Mouse (Mus musculus) thymus, adult 18-20 months (tissue): Measurements from ENCODE around the gene Tusc2.
"Not testable (repeated sequence)": the region's sequence is repeated elsewhere in the genome, so short reads cannot be mapped to it uniquely, and the experiment has no call there.

Experiments
- DNase-seq, 2 experiments: peaks; one replicate each; pipeline ENCODE4 v3.0.0; 2022; ENCODE audit warnings: mixed read lengths in 2 of 2

Gene Tusc2

DNA sequence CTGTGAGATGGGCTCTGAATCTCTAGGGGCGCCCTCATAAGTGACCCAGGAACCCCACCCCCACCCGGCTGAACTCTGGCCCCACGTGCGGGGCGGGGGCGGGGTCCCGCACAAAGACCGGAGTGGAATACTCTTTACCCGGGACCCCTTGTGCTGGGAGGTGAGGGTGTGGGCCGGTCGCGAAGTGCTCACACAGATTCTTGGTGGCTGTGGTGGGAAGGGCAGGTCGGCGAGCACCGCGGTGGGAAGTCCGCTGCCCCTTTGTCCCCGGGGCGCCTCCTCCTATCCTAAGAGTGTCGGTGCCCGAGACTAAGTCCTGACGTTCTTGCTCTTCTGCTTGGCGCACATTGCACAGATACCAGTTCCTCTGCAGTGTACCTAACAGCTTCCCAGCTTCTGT, 6.2 kb downstream of the Tusc2 start:
- DNase-seq: no peak

DNA sequence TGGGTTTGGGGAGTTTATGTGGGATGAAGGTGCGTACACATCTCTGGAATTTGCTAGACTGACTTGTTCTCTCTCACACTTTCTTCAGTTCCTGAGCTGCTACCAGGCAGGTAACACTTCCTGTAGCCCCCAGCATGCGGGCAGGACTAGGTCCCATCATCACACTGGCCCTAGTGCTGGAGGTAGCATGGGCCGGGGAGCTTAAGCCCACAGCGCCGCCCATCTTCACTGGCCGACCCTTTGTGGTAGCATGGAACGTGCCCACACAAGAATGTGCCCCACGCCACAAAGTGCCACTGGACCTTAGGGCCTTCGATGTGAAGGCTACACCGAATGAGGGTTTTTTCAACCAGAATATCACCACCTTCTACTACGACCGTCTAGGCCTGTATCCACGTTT, 7.0 kb downstream of the Tusc2 start:
- DNase-seq: no peak

DNA sequence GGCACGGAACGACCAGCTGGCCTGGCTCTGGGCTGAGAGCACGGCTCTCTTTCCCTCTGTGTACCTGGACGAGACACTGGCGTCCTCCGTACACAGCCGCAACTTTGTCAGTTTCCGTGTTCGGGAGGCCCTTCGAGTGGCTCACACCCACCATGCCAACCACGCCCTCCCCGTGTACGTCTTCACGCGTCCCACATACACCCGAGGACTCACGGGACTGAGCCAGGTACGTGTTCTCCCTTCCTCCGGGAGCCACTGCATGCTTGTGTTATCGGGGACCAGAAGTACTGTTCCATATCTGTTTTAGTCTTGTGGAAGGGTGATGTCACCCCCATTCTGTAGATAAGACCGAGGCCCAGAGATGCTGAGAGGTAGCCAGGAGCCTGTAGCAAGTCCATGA, 7.8 kb downstream of the Tusc2 start:
- no peak for DNase-seq

DNA sequence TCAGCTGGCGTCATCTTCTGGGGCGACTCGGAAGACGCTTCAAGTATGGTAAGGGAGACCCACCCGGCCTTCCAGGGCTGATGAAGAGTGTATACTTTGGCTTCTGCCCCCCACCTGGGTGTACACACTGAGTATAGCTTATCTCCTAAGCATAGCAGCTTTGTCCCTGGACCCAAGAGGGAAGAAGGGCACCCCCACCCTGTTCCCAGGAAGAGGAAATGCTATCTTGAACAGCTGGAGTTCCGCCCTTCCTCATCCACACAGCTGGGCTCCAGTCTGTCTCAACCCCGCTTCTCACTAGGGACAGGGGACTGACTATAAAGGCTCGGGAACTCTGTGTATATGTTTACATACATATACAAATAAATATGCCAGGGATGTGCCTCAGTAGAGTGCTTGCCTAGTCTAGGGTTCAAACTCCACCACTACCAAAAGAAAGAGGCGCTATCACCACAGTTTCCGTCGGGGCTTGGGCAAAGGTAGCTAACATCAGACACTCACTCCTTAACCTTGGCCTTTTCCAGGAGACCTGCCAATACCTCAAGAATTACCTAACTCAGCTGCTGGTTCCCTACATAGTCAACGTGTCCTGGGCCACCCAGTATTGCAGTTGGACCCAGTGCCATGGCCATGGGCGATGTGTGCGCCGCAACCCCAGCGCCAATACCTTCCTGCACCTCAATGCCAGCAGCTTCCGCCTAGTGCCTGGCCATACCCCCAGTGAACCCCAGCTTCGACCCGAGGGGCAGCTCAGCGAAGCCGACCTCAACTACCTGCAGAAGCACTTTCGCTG, 8.7 kb downstream of the Tusc2 start:
- no peak for DNase-seq

DNA sequence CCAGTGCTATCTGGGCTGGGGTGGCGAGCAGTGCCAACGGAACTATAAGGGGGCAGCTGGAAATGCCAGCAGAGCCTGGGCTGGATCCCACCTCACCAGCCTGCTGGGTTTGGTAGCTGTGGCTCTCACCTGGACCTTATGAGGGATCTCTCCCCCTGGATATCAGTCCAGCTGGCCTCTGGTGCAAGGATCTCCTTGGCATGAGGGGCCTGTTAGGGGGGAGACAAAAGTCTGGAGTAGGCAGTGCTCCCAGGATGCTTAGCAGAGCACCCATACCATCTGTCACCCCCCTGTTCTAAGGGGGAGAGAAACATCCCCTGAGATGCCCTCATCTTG, 9.2 kb downstream of the Tusc2 start:
- no peak for DNase-seq

DNA sequence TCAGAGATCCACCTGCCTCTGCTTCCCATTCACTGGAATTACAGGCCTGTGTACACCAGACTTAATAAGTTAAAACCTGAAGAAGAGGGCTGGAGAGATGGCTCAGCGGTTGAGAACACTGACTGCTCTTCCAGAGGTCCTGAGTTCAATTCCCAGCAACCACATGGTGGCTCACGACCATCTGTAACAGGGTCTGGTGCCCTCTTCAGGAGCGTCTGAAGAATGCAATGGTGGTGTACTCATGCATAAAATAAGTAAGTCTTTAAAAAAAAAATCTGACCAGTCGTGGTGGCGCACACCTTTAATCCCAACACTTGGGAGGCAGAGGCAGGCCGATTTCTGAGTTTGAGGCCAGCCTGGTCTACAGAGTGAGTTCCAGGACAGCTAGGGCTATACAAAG, 10.7 kb downstream of the Tusc2 start:
- DNase-seq: not testable (repeated sequence)

DNA sequence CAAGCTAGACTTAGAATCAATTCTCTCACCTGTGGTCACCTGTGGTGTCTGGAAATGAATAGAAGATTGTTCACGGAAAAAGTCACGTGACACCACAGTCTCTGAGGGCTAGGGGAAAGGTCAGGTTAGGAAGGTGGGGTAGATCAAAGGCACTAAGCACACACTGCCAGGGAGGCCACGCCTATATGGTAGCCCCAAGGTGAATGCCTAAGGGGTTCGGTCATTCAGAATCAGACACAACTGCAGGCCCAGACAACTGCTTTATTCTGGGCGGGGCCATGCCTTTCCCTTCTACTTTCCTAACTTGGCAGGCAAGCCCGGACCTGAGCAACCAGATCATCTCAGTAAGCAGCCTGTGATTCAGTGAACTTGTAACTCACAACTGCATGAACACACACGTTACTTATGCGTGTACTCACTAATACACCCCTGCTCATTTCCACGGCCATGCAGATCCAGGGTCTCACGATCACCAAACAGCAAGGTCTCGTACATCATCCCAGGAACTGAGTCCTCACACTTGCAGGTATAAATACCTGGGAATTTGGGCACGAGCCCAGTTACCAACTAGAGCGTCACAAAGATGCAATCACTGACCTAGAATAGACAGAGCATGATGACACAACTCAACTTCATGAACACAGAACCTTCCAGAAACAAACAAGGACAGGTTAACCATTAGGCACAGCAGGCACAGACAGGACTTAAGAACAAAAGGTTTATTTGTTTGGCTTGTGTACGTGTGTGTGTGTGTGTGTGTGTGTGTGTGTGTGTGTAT, 12.7 kb downstream of the Tusc2 start:
- no peak for DNase-seq

DNA sequence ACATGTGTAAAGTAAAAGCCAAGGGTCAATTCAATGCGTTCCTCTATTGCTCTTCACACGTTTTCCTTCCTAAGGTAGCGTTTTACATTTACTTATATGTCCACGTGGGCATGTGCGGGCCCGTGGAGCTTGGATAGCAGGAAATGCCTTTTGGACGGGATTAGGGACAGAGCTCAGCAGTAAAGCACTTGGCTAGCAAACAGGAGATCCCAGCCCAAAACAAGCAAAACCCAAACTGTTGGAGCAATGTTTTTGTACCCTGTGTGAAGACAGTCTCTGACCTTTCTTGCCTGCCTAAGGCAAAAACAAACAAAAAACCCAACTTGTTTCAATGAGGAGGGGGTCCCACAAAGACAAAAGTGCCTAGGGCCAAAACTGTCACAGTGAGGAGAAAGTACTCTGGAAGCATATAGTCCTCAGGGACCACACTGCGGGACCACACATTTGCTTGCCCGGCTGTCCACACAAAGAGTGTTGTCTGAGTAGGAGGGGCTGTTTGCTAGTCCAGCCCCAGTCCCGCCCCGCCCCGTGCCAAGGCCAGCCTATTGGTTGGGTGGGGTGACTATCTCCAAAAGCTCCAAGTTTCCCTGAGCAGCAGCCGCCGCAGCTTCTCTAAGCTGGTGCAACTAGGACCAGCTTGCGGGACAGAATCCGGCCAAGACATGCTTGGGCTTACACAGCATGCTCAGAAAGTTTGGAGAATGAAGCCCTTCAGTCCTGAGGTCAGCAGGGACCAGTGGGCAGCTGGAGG, 13.5 kb downstream of the Tusc2 start, which contains the start of gene Hyal1:
Gene Hyal1 (plus strand): TSS at position 571 of the 751 bp plus-strand sequence.
- no peak for DNase-seq

DNA sequence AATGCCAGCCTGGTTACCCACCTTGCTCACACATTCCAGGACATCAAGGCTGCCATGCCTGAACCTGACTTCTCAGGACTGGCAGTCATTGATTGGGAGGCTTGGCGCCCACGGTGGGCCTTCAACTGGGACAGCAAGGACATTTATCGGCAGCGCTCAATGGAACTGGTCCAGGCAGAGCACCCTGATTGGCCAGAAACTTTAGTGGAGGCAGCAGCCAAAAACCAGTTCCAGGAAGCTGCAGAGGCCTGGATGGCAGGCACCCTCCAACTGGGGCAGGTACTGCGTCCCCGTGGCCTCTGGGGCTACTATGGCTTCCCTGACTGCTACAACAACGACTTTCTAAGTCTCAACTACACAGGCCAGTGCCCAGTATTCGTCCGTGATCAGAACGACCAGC, 14.8 kb downstream of the Tusc2 start:
- no peak for DNase-seq

DNA sequence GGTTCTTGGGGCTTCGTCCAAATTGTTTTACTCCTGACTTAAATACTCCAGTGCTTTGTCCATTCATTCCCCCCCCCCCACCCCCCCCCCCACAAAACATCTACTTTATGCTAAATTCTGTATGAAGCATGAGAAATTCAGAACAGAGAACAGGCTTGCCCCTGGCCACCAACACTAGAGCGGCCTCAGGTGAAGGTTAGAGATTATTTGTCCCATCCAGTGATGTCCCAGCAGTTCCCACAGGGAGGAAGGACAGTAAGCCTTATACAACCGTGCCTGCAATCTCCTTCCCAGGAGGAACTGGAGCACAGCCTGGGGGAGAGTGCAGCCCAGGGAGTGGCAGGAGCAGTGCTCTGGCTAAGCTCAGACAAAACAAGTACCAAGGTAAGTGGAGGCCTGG, 15.5 kb downstream of the Tusc2 start, which contains the start of gene Naa80:
Gene Naa80 (plus strand): TSS at position 301 of the 400 bp plus-strand sequence.
- no peak for DNase-seq

DNA sequence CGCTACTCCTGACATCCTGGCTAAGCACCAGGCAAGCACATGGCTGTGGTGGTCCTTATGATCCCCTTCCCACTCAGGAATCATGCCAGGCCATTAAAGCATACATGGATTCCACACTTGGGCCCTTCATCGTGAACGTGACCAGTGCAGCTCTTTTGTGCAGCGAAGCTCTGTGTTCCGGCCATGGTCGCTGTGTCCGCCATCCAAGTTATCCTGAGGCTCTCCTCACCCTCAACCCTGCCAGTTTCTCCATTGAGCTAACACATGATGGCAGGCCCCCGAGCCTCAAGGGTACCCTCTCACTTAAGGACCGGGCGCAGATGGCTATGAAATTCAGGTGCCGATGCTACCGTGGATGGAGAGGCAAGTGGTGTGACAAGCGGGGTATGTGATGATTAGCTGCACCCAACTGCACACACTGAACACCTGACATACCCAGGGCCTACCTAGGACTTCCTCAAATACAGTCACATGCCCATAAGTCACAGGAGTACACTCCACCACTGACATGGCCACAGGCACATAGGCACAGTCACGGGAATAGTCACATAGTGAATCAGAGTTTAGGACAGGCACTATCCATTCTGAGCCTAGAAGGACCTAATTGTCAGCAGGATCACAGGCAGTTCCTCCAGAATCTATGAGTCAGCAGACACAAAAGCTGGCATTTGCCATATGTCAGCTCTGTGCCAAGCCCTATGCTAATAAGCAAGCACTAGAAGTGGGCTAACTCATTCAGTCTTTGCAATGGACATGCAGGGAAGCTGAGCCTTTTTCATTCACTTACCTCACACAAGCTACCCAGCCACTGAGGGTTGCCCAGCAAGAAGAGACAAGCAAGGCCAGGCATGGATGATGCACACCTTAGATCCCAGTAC, 16.2 kb downstream of the Tusc2 start:
- no peak for DNase-seq

DNA sequence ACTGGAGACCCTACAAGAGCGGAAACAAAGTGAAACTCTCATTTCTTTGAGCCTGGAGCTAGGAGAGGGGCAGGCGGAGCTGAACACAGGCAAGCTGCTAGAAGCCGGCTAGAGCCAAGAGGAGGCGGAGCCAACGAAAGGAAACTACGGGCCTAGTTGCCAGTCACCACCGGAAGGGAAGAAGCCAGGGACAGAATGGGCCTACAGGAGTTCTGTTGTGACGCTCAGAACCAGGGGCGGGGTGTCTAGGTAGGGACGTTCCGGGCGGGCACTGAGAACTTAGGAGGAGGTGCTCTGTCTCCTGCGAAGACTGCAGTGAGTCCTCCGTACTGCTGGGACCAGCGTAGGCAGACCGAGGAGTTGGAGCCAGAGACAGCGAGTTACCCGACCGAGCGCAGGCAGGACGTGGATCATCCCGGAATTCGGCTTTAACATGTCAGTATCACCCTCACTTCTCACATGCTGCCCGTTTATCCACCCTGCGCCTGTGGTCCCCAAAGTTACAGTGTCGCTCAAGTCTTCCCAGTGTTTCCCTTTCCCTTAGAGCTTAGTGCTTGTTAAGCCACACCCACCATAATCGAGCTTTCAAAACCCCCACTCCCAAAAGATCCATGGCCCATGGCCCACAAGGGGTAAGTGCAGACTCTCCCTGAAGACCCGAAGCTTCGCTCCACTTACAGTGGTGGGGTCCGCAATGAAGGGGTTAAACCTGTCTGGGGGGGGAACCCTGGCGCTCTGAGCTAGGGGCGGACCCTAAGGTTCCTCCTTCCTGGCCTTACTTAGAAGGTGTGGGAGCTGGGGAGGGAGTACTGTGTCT, 17.7 kb downstream of the Tusc2 start, which contains the start of gene Hyal3:
Gene Hyal3 (plus strand): TSS at position 318 of the 817 bp plus-strand sequence.
- DNase-seq: peak; percentile 81 to 88

DNA sequence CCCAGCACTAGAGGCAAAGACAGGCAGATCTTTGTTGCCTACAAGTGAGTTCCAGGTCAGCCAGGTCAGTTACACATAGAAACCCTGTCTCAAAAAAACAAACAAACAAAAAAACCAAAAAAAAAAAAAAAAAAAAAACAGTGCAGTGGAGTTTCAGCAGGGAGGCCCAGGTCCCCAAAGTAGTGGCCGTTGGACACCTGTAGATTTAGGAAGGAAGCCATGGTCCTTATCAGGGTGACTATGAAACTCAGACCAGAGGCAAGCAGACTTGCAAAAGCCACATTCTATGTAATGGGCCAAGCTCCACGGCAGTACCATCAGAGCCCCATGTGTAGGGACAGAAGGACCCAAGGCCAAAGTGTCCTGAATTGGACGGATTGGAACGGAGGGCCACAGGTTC, 18.5 kb downstream of the Tusc2 start:
- no peak for DNase-seq

DNA sequence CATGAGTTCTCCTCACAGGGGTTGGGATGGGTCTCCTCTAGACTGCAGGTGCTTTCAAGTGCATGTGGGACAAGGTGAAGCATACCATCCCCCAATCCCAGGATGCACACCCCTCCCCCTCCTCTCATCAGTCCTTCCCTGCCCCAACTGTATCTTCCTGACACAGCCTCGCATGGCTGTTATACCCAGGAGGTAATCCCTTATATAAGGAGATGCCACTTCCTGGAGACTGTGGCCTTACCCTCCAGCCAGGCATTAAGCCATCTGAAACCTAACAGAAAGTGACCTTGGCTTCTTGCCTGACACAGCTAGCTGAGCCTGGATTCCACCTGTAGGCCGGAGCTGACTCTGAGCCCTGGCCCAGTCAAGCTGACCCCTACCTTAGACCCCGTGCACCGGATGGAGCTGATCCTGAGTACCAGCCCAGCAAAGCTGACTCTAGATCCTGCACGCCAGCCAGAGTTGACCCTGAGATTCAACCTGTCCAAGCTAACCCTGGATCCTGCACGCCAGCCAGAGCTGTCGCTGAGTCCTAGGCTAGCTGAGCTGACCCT, 19.5 kb downstream of the Tusc2 start:
- no peak for DNase-seq

DNA sequence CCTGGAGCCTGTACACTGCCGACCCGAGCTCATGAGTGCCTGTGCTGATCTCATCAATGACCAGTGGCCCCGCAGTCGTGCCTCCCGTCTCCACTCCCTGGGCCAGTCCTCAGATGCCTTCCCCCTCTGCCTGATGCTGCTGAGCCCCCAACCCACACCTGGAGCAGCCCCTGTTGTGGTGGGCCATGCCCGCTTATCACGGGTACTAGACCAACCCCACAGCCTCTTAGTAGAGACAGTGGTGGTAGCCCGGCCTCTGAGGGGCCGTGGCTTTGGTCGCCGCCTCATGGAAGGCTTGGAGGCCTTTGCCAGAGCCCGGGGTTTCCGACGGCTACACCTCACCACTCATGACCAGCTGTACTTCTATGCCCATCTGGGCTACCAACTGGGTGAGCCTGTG, 20.1 kb downstream of the Tusc2 start:
- DNase-seq: no peak

DNA sequence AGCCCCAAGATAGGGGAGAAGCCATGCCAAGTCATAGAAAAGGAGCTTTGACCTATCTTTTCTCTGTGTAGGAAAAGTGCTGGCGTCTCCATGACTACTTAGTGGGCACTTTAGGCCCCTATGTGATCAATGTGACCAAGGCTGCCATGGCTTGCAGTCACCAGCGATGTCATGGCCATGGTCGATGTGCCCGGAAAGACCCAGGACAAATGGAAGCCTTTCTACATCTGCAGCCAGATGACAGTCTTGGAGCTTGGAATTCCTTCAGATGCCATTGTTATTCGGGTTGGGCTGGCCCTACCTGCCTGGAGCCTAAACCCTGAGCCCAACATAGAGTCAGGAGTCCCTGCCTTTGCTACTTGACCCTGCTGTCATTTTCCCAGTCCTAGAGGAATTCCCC, 23.4 kb downstream of the Tusc2 start:
- DNase-seq: no peak

DNA sequence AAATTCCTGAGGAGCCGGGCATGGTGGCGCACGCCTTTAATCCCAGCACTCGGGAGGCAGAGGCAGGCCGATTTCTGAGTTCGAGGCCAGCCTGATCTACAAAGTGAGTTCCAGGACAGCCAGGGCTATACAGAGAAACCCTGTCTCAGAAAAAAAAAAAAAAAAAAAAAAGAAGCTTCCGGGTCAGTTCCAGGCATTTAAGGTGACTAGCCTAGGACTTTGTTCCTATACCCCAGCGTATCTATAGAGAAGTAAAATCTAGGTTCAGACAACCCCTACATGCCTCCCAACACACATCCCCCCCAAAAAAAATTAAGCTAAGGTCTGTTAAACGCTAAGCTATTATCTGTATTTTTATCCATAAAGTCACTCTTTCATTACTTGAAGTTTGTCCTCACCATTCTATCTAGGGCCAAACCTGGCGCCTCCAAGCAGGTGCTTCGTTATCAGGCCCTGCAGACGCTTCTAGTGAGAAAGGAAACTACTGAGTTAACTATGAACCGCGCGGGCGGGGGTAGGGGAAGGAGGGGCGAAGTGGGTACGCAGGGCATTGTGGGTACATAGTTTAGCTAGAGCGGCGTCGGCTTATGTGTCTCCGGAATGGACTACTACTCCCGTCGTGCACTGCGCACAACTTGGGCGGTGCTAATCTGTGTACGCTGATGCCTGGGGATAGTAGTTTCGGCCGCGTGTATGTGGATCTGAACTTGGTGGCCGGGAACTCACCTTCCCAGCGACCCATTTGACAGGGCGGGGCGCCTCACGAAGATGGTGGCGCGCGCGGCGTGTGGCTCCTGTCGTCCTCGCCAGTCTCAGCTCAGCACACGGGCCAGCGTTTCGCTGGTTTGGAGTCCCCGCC, 24.1 kb downstream of the Tusc2 start, which contains the start of gene Ifrd2:
Gene Ifrd2 (plus strand): TSS at position 669 of the 859 bp plus-strand sequence.
- DNase-seq: peak; percentile 98 to 99

DNA sequence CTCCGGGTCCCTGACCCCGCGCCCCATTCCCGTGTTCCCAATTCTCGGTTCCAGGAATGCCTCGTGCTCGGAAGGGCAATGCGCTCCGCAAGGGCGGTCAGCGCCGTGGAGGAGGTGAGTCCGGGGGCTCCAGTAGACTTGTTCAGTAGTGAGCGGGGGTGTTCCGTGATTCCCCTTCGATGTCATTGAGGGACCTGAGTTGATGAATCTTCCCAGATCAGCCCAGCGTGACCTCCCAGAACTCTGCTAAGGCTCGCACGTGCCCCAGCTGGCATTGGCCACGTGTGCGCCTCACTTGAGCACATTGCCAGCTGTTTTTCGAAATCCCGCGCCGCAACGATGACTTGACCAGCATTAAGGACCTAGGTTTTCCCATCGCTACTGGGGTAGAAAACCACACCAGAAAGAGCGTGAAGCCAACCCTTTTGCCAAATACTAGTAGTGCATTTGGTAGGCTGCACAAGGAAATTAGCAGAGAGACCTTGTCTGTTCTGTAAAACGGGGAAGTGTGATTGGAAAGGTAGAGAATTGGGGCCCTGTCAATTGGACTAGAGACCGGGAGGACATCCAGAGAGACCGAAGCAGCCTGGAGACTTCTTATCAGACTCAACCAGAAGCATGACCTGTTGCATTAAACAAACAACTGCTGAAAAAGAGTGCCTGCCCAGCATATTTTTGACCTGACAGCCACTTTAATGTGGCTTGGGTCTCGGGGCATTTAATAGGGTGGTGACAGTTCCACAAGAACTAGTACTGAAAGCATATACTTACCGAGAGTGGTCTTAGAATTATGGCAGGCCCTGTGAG, 25.0 kb downstream of the Tusc2 start:
- DNase-seq: no peak
